Mouse (Mus musculus): ENCODE measurements around the gene Nkain2. TPM values are rescaled to one million over a fixed set of nuclear protein-coding genes. Genes with fewer than 3 reads are reported as not detected.
"Not testable (repeated sequence)": the region's sequence is repeated elsewhere in the genome, so short reads cannot be mapped to it uniquely, and the experiment has no call there.

Gene Nkain2
- total RNA-seq, 1 experiment from 2014 or later: 0.21 TPM

DNA sequence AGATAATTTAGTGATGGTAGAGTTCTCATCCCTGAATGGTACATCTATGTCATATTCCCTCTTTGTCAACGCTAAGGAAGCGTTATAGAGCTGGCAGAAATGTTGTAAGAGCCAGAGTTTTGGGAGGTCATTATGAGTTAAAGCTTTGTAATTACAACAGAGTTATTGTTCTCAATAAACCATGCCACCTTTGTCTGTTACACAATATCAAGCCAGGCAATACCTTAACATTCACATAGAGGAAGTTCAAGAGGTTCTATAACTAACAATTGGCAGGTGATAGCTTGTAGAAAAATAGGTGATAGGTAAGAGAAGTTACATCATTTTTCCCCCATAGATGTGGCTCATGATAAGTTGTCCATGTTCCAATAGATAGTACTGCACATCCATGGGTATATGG lies 832.0 kb downstream of the Nkain2 start:
- no peak for DNase-seq

- DNase-seq: no peak
Measured at GRCm38 (mm10) chr10:32052546-32053295, 837.5 kb downstream of the Nkain2 start.

DNA sequence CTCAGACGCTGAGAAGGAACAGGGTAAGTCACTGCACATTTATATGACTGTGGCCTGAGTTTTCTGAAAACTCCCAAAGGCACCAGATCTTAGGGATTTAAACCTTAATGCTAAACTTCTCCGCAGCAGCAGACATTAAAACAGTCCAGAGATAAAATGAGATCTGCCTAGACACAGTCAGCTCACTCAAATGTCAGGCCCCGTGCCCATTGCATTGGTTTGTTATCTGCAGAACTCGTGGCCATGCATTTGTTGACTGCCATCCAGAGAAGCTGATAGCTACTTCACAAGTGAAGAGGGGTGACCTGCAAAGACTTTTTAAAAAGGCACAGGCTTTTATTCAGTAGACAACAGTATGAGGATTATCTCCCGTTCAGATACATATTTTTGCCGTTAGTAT lies 838.2 kb downstream of the Nkain2 start:
- no peak for DNase-seq

- no peak for DNase-seq
Measured at GRCm38 (mm10) chr10:32029996-32030395, 860.3 kb downstream of the Nkain2 start.

DNA sequence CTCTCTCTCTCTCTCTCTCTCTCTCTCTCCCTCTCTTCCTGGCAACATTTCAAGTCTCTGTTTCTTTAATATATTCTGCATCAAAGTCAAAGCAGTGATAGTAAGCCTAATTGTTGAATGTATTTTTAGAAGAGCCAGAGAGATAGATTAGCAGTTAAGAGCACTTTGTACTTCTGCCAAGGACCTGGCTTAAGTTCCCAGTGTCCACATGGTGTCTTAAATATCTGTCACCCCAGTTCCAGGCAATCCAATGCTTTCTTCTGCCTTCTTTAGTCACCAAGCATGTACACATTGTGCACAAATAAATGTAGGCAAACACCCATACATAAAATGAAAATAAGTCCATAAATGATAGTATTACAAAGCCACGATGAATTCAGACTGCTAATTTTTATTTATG lies 871.9 kb downstream of the Nkain2 start:
- DNase-seq: no peak

DNA sequence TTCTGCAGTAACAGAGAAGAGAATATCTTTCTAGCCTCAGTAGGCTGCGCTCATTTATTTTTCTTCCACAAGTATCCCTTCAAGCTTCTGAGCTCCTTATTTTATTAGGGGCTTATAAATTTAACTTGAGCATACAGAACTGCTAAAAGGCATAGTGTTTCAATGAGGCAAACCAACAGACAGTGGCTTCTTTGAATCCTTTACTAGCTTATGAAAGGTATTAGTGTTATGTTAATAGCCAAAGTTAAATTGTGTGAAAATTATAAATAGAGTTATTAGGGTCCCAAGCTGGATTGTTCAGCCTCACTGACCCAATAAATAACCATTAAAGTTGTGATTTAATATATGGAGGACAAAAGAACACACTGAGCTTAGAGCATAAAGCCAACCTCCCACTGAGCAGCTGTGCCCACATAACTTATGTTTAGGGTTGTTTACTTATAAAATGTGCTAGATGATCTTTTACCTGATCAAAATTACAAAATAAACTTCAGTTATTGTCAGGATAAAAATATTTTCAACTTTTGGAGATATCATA lies 889.0 kb downstream of the Nkain2 start:
- DNase-seq: no peak

DNA sequence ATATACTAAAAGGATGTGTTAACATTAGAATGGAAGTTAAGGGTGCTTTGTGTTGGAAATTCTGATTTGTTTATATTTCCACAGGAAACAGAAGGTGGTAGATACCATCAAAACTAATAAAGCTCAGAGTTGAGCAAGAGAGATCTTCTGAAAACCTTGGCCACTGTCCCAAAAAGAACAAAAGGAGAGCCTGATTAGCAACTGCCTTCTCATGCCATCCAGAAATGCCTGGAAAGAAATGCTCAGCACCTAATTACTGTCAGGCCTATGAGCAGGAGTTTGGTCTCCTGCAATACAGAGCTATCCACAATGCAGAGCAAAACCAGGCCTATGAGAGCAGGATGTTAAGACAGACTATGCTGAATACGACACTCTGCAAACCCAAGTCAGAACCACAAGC lies 897.1 kb downstream of the Nkain2 start:
- no peak for DNase-seq

- DNase-seq: no peak
Measured at GRCm38 (mm10) chr10:31978387-31978786, 911.9 kb downstream of the Nkain2 start.

DNA sequence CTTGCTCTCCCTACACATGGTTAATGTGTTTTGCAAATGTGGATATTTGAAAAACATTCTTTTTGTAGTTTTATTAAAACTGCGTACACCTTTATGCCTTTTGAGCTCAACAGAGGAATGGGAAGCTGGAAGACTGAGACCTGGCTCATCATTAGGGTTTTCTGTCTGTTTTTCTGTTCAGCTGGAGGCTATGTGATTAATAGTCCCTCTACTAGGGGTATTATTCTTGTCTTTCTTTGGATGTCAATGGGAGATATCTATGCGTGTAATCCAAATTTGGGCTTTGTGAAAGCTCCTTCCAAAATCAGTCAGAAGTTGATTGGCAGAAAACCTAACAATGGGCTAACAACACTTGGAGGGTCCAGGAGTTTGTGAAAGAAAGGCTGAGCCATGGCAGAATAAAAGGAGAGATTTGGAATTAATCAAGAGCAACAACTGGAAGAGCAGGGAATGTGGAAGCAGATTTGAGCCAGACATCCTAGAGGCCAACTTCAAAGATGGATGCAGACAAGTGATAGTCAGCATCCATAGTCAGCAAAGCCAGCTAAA lies 943.0 kb downstream of the Nkain2 start:
- DNase-seq: no peak

DNA sequence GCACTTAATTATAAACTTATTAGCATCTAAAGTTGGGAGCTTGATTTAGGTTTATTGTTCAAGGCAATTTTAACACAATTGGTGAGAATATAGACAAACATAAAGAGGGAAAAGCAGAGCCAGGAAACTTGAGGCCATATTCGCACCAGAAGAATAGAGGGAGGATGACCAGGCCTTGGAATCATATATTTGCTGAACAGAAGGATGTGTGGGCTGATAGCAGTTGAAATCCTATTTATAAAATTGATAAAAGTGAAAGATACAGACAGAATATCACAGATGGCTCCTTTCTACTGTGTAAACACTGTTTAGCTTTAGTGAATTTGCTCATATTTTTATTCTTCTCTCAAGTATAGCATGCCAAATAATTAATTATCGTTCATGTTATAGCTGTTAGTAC lies 958.3 kb downstream of the Nkain2 start:
- no peak for DNase-seq

DNA sequence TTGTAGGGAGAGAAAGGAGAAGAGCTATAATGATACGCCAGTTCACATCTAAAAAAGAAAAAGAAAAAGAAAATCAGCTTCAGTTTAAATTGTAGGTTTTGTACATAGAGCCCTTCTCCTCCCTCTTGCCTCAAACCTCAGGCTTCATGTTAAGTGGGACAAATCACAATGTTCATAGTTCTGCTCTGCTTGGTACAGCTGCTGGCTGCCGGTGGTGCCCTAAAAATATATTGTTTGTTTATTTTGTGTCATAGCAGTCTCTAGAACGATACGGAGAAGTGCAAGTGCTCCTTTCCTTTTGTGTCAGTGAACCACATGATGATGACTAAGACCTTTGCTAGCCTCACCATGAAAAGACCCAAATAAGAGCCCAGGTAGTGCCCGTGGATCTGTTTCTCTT lies 962.6 kb downstream of the Nkain2 start:
- DNase-seq: no peak

DNA sequence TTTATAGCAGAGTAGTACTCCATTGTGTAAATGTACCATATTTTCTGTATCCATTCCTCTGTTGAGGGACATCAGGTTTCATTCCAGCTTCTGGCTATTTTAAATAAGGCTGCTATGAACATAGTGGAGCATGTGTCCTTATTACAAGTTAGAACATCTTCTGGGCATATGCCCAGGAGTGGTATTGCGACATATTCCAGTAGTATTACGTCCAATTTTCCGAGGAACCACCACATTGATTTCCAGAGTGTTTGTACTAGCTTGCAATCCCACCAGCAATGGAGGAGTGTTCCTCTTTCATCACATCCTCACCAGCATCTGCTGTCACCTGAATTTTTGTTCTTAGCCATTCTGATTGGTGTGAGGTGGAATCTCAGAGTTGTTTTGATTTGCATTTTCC lies 969.4 kb downstream of the Nkain2 start:
- DNase-seq: not testable (repeated sequence)

DNA sequence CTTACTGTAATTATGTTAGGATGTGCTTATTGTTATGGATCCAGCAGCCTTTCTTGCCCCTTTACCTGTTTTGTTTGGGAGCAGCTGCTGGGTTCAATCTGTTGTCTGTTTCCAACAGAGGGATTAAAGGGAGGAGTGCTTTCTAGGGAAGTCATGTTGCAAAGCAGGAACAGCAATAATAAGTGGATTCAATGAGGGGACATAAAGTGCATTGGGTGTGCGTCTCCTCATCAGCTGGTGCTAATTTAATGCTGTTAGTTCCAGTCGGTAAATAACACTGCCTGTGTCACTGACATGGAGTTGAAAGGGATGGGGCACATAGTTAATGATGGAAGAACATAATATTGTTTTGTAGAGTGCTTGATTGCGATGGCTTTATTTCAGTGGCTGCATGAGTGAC lies 982.8 kb downstream of the Nkain2 start:
- no peak for DNase-seq

DNA sequence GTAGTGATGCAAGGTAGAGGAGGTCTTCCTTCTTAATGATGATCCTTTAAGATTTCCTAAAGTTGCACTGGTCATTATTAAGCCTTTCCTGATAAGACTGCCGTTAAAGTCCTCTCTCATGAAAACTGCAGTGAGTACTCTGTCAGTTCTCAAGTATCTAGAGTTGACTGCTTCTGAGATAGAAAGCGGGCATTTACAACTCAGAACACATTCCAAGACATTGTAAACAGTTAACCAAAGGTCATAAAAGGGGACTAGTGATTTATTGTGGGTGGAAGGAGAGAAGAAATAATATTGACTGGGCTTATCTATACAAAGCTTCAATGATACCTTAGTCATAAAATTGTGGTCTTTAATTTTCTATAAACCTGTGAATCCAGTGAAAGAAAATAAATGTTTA lies 990.8 kb downstream of the Nkain2 start:
- DNase-seq: no peak

DNA sequence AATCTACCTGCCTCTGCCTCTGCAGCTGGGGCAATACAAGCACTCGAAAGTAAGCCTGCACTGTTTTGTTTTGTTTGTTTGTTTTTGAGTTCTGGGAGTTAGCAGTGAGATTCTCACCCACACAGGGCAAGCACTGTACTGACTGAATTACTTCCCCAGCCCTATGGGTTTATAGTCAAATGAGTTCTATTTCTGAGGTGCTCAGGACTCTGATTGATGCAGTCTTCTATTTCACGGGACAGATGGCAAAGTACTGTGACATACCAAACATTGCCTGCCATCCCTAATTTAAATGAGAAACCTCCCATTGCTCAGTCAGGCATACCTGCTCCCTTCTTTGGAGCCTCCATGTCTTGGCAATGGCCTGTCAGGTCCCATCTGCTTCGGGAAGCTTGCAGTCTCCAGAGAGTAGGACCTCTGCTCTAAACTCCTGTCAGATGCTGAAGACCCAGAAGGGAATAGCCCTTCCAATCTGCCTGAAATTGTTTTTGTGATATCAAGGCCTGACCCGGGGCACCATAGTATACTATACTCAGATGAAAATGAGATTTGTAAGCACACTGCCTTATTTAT lies 1016.9 kb downstream of the Nkain2 start:
- no peak for DNase-seq

DNA sequence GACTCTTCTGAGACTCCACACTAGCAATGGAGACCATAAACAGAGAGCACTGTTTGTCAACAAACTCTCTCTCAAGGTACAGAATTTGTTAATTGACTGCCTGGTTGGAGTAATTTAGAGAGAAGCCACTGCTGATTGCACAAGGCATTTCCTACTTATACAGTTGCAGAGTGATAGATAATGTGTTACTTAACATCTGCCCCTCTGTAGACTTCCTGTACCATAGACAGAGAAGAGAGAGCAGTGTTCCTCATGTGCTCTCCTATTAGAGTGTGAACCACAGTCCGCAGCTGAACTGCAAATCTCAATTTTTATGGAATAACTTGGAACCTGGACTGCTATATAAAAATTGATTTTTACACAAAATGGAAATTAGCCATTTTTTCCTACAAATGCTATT lies 1022.0 kb downstream of the Nkain2 start:
- DNase-seq: no peak

DNA sequence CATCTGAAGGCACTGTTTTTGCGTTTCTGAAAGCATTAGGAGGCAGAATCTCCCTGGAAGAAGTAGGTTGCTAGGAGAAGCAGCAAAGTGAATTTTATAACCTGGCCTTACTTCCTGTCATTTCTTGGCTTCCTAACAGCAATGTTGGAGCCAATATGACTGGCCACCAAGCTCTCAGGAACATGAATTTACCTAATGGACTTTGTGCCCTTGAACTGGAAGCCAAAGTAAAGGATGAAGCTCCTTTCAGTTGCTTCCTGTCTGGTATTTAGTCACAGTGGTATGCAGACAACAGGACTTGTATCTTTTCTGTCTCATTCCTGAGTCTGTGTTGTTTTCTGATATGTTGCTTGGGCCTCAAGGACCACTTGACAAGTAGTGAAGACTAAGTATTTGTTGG lies 1063.2 kb downstream of the Nkain2 start:
- no peak for DNase-seq

- no peak for DNase-seq
Measured at GRCm38 (mm10) chr10:31812543-31812942, 1077.7 kb downstream of the Nkain2 start.

DNA sequence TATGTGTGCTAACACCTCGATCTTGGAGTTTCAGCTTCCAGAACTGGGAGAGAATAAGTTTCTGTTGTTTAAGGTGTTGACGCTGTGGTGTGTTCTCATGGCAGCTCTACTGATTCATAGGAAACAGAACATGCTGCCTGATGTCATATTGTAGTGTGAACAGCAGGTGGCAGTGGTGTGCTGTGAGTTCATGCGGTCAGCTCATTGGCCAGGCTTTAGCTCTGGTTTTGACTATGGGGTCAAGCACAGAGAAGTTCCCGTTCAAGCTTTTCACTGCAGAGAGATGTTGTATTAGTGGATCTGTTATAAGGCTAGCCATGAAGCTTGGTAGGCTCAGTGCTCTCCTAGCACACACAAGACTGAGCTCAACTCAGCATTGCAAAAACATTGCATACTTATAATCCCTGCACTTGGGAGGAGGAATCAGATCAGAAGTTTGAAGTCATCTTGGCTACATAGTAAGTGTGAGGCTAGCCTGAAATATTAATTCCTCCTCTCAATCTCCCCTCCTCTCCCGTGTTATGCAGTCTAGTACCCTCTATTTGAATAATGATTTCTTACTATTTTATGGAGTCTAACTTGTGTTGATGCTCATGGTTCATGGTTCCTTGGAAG lies 1147.7 kb downstream of the Nkain2 start:
- DNase-seq: peak; percentile 57

- no peak for DNase-seq
Measured at GRCm38 (mm10) chr10:31728036-31728435, 1162.2 kb downstream of the Nkain2 start.

GRCm38 (mm10) chr10:31647270-31647669 lies 1243.0 kb downstream of the Nkain2 start:
- no peak for DNase-seq

- no peak for DNase-seq
Measured at GRCm38 (mm10) chr10:31646083-31646482, 1244.2 kb downstream of the Nkain2 start.
